Mouse (Mus musculus): ENCODE data around the gene Ttc21a. TPM values are rescaled to one million over a fixed set of nuclear protein-coding genes. Genes with fewer than 3 reads are reported as not detected.

Gene Ttc21a
- total and polyA plus RNA-seq, 3 experiments, result 0.01 TPM; not detected in 2

GRCm38 (mm10) chr9:119895040-119895721 is 42.2 kb upstream of the Ttc21a start:
- H3K4me1 ChIP-seq (ENCODE audit: control insufficient read depth in 1 of 2, insufficient read depth in 2 of 2, low read length in 2 of 2), result peaks cover 0 to 10% of the 10 kb centered on the region in 2 experiments; a peak in 3 of 4 replicates
- peak; percentile 60 for DNase-seq (ENCODE audit: low read depth, low spot score)

DNA sequence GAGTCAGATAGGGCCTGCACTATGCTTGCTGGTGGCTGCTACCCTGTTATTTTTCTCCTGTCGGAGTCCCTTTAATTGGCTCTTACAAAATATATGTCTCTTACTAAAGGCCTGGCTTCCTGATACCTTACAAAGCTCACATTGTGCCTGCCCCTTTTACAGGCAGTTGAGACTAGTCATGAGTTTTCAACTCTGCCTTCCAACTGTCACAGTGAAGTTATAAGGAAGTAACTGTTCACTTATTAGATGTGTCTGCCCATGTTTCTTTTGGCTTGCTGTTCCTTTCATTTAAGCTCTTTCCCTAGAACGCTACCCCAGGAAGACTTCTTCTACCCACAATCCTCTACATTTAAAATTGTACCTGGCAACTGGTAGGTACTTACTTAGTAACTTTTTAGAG is 38.0 kb upstream of the Ttc21a start:
- Histone ChIP-seq H3K36me3 (ENCODE audit: control insufficient read depth in 1 of 2, insufficient read depth in 2 of 2, low read length in 2 of 2) (peaks cover 3 to 12% of the 10 kb centered on the region in 2 experiments), H3K9ac (ENCODE audit: control insufficient read depth, low read depth, low read length, poor library complexity, severe bottlenecking) (no peak overlapping the region), H3K4me1 (ENCODE audit: control insufficient read depth in 1 of 2, insufficient read depth in 2 of 2, low read length in 2 of 2) (peaks cover 0 to 10% of the 10 kb centered on the region in 2 experiments; a peak in 3 of 4 replicates), H3K27ac (ENCODE audit: control insufficient read depth, low read depth, low read length) (no peak overlapping the region), H3K27me3 (ENCODE audit: control insufficient read depth in 1 of 2, insufficient read depth in 2 of 2, low read length in 2 of 2) (no peaks in the 10 kb centered on the region), H3K79me2 (ENCODE audit: control insufficient read depth, insufficient read depth, low read length, poor library complexity) (peaks cover 31% of the 10 kb centered on the region), H3K4me3 (ENCODE audit: control insufficient read depth in 1 of 2, insufficient read depth in 1 of 2, low read depth in 2 of 2, low read length in 2 of 2) (no peak overlapping the region), H3K9me3 (replicated peaks; ENCODE audit: insufficient read depth, low read length) (no peaks in the 10 kb centered on the region)
- DNase-seq (ENCODE audit: low read depth, low spot score), result peak; percentile 16
- TF ChIP-seq ELF1 (IDR thresholded peaks at IDR 0.05; ENCODE audit: low read depth, low read length) (no peak), ZMIZ1 (IDR thresholded peaks at IDR 0.05; ENCODE audit: low read depth, low read length) (no peak), NELFE (IDR thresholded peaks at IDR 0.05; ENCODE audit: low read depth, low read length) (no peak), RAD21 (IDR thresholded peaks at IDR 0.05; ENCODE audit: low read depth, low read length) (no peak), TBP (IDR thresholded peaks at IDR 0.05; ENCODE audit: low read depth, low read length) (no peak), CHD2 (IDR thresholded peaks at IDR 0.05; ENCODE audit: low read length) (no peak), MAX (IDR thresholded peaks at IDR 0.05; ENCODE audit: low read length) (no peak), USF1 (IDR thresholded peaks at IDR 0.05; ENCODE audit: low read depth, low read length) (no peak)

More at GRCm38 (mm10) chr9:119895040-119895721, 42.2 kb upstream of the Ttc21a start:
- H3K27me3 ChIP-seq (ENCODE audit: control insufficient read depth in 1 of 2, insufficient read depth in 2 of 2, low read length in 2 of 2), result no peaks in the 10 kb centered on the region
- TF ChIP-seq MAX (IDR thresholded peaks at IDR 0.05; ENCODE audit: low read length) (peak; percentile 48), MXI1 (IDR thresholded peaks at IDR 0.05; ENCODE audit: low read depth, low read length) (peak; percentile 93), MAZ (IDR thresholded peaks at IDR 0.05; ENCODE audit: low read depth, low read length) (no peak), BHLHE40 (IDR thresholded peaks at IDR 0.05; ENCODE audit: borderline replicate concordance, low read depth, low read length) (no peak), USF2 (IDR thresholded peaks at IDR 0.05; ENCODE audit: borderline replicate concordance in 1 of 2, insufficient read depth in 1 of 2, low read depth in 1 of 2, low read length in 2 of 2) (no peak), MAFK (IDR thresholded peaks at IDR 0.05; ENCODE audit: borderline replicate concordance, low read depth, low read length) (no peak), POLR2A (IDR thresholded peaks at IDR 0.05; ENCODE audit: control insufficient read depth in 1 of 2, insufficient read depth in 1 of 2, low read depth in 1 of 2, low read length in 2 of 2, poor library complexity in 1 of 2) (no peak), MYC (IDR thresholded peaks at IDR 0.05; ENCODE audit: low read depth, low read length) (no peak), HCFC1 (IDR thresholded peaks at IDR 0.05; ENCODE audit: low read depth, low read length) (no peak)
- H3K27ac ChIP-seq (ENCODE audit: control insufficient read depth, low read depth, low read length), result peak overlapping the region; percentile 44; the same call in 1 of the 2 replicates
- H3K36me3 ChIP-seq (ENCODE audit: control insufficient read depth in 1 of 2, insufficient read depth in 2 of 2, low read length in 2 of 2), result peaks cover 0 to 16% of the 10 kb centered on the region in 2 experiments; a peak in 2 of 4 replicates
- peak overlapping the region; percentile 73 to 82 for H3K4me3 ChIP-seq (ENCODE audit: control insufficient read depth in 1 of 2, insufficient read depth in 1 of 2, low read depth in 2 of 2, low read length in 2 of 2)
- H3K9ac ChIP-seq (ENCODE audit: control insufficient read depth, low read depth, low read length, poor library complexity, severe bottlenecking), result peak overlapping the region; percentile 83
- H3K79me2 ChIP-seq (ENCODE audit: control insufficient read depth, insufficient read depth, low read length, poor library complexity), result peaks cover 31% of the 10 kb centered on the region
- no peaks in the 10 kb centered on the region for H3K9me3 ChIP-seq (replicated peaks; ENCODE audit: insufficient read depth, low read length)
